Comparison of ENCODE assay signal across 17 mouse cellular contexts in the genomic region with DNA sequence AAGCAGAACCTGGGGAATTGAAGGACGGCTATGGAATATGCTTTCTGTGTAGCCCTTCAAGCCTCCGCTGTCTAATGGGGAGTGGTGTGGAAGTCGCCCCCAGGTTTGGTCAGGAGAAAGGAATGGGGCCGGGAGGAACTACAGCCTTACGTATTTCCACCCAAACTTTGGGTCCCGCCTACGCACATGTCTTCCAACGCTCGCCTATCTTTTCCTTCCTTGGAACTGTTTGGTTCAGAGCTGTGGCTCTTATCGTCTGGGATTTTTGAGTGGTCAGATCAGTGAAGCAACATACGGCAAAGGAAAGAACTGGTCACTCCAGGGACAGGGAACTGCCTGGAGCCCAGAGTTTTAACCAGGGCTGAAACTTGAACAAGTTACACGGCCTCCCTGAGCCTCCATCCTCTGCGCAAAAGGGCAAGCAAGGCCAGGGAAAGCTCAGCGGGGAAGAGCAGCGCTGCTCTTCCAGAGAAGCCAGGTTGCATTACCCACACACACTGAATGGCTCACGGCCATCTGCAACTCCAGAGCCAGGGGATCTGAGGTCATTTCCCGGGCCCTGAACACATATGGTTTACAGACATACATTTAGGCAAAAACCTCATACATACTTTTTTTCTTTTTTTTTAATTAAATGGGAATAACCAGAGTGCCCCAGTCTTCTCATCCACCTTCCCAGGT. TPM values are rescaled to one million over a fixed set of nuclear protein-coding genes. Genes with fewer than 3 reads are reported as not detected.
DNase-seq lines count a peak whose midpoint lies in the region; ATAC-seq lines count a peak whose summit lies in the region.
"Had no signal": no experiment of that assay in that cellular context is flagged by ENCODE, and none has a peak within 500 bp of the region (broad histone marks: within the 10 kb centered on the region; RNA-seq: fewer than 3 reads in every experiment).

No protein-coding gene starts in this region.

- ATAC-seq in heart, embryonic 14.5 days (ENCODE audit: insufficient number of reproducible peaks, insufficient read depth, low FRiP score, low read depth) = peak; percentile 60; the same call in 1 of the 2 replicates
- ATAC-seq: forebrain, embryonic 16.5 days; intestine, embryonic 16.5 days had no signal

- H3K4me1 ChIP-seq in heart, embryonic 14.5 days (ENCODE audit: control insufficient read depth in 2 of 2, insufficient read depth in 2 of 2, low read length in 2 of 2) = peaks cover 16 to 41% of the 10 kb centered on the region in 2 experiments

- H3K27me3 ChIP-seq in heart, embryonic 14.5 days (ENCODE audit: control insufficient read depth, insufficient read depth, low read length) = peaks cover 4% of the 10 kb centered on the region; the same call in 1 of the 2 replicates

- peak overlapping the region; percentile 78 to 92 for H3K27ac ChIP-seq in heart, embryonic 14.5 days (replicated peaks in 1 of 2; ENCODE audit: control insufficient read depth in 1 of 2, insufficient read depth in 1 of 2, low read depth in 2 of 2, low read length in 2 of 2)
- H3K27ac ChIP-seq: embryonic facial prominence, embryonic 15.5 days; liver, embryonic 13.5 days; neural tube, embryonic 12.5 days; stomach, embryonic 15.5 days had no signal

- H3K4me2 ChIP-seq in heart, embryonic 14.5 days (ENCODE audit: low read length) = peak overlapping the region; percentile 38
- H3K4me2 ChIP-seq: embryonic facial prominence, embryonic 15.5 days; liver, embryonic 13.5 days; neural tube, embryonic 12.5 days; stomach, embryonic 15.5 days had no signal

- H3K9me3 ChIP-seq in heart, embryonic 14.5 days (ENCODE audit: control insufficient read depth, low read length) = no peaks in the 10 kb centered on the region
- H3K9me3 ChIP-seq: embryonic facial prominence, embryonic 15.5 days; liver, embryonic 13.5 days; neural tube, embryonic 12.5 days; stomach, embryonic 15.5 days had no signal

- H3K4me3 ChIP-seq in heart, embryonic 14.5 days (ENCODE audit: control insufficient read depth in 1 of 2, insufficient read depth in 1 of 2, low read depth in 1 of 2, low read length in 2 of 2) = no peak overlapping the region
- H3K4me3 ChIP-seq: embryonic facial prominence, embryonic 15.5 days; liver, embryonic 13.5 days; neural tube, embryonic 12.5 days; stomach, embryonic 15.5 days had no signal

- DNase-seq in ovary, adult 18-20 months (ENCODE audit: low spot score) = peak; percentile 57
- DNase-seq in ovary, postnatal 10 days (ENCODE audit: low spot score) = no peak
- DNase-seq in heart, adult 11 months = peak; percentile 99
- DNase-seq in lung, postnatal 36 days = peak; percentile 55
- DNase-seq in layer of hippocampus, adult 18-20 months (ENCODE audit: low spot score in 2 of 2) = no peak
- no peak for DNase-seq in layer of hippocampus, adult 11-12 months (ENCODE audit: low spot score)
- DNase-seq: cerebellum, adult 9-11 months; kidney, postnatal 25 days; liver, embryonic 13.5 days had no signal

- no peaks in the 10 kb centered on the region for H3K36me3 ChIP-seq in heart, embryonic 14.5 days (ENCODE audit: control insufficient read depth, insufficient read depth, low read length)
- H3K36me3 ChIP-seq: embryonic facial prominence, embryonic 15.5 days; liver, embryonic 13.5 days; neural tube, embryonic 12.5 days; stomach, embryonic 15.5 days had no signal

- WGBS in heart, embryonic 14.5 days = 33% methylated on average over 17 of the region's 17 CpGs

- peak overlapping the region; percentile 51 for H3K9ac ChIP-seq in heart, embryonic 14.5 days (ENCODE audit: low read length)
- H3K9ac ChIP-seq: embryonic facial prominence, embryonic 15.5 days; liver, embryonic 13.5 days; neural tube, embryonic 12.5 days; stomach, embryonic 15.5 days had no signal

RNA-seq across cellular contexts. Expression of a gene that starts 4.9 kb away (rescaled TPM):
- 19.2 and 21.2 TPM in 2 replicates for polyA plus RNA-seq in heart, embryonic 14.5 days (2014; fragmentation: Nextera tagmentation; extraction: Ambion mirVana)
- total RNA-seq in layer of hippocampus, adult 18-20 months (2021) = 1 to 10 TPM in 1 of 2 experiments, under 1 TPM in 1; 0.79 to 1.2 TPM
- total RNA-seq: granulocyte monocyte progenitor cell, adult 5-6 weeks; megakaryocyte-erythroid progenitor cell, adult 5-6 weeks had no signal

RNA-seq across cellular contexts. Expression of a gene that starts 45.5 kb away (rescaled TPM):
- 0.35 and 0.85 TPM in 2 replicates for polyA plus RNA-seq in heart, embryonic 14.5 days (2014; fragmentation: Nextera tagmentation; extraction: Ambion mirVana)
- 100 to 1,000 TPM; 112 to 119 TPM for total RNA-seq in layer of hippocampus, adult 18-20 months (2021)

Comparison
In these comparisons a context has a peak if more than half of its experiments do, and no peak if none do; other contexts are left out.
1. DNase-seq: peak in ovary, adult 18-20 months (single experiment), heart, adult 11 months (single experiment) and lung, postnatal 36 days (single experiment); none in ovary, postnatal 10 days (single experiment), layer of hippocampus, adult 18-20 months (0 of 2) and layer of hippocampus, adult 11-12 months (single experiment).